Mouse (Mus musculus): ENCODE measurements around the gene Tmem185b. TPM values are rescaled to one million over a fixed set of nuclear protein-coding genes. Genes with fewer than 3 reads are reported as not detected.

Gene Tmem185b
- total and polyA plus RNA-seq, 3 experiments, result 27.7 to 58.0 (median 35.9) TPM

GRCm38 (mm10) chr1:119534341-119534740 is 8.4 kb downstream of the Tmem185b start:
- Histone ChIP-seq H3K27me3 (ENCODE audit: insufficient read depth, low read length) (no peaks in the 10 kb centered on the region), H3K4me3 (ENCODE audit: low read depth, low read length) (no peak overlapping the region), H3K9me3 (replicated peaks) (no peaks in the 10 kb centered on the region), H3K36me3 (replicated peaks) (peaks cover 62% of the 10 kb centered on the region), H3K4me1 (ENCODE audit: insufficient read depth, low read depth, low read length) (peaks cover 24% of the 10 kb centered on the region)
- ATAC-seq (ENCODE audit: extremely low read depth, insufficient number of reproducible peaks, low FRiP score, poor library complexity, severe bottlenecking) (no peak), DNase-seq (ENCODE audit: low spot score) (no peak)
- TF ChIP-seq GATA2 (IDR thresholded peaks at IDR 0.05; ENCODE audit: borderline replicate concordance, low read depth, low read length) (no peak), TAL1 (conservative IDR thresholded peaks at IDR 0.05; ENCODE audit: low read depth, low read length) (no peak), POLR2AphosphoS5 (IDR thresholded peaks at IDR 0.05; ENCODE audit: insufficient replicate concordance, low read depth, low read length) (no peak), CTCF (IDR thresholded peaks at IDR 0.05; ENCODE audit: low read depth, low read length) (no peak)

GRCm38 (mm10) chr1:119536122-119536521 is 10.2 kb downstream of the Tmem185b start:
- Histone ChIP-seq H3K27me3 (ENCODE audit: insufficient read depth, low read length) (no peaks in the 10 kb centered on the region), H3K4me3 (ENCODE audit: low read depth, low read length) (no peak overlapping the region), H3K4me1 (ENCODE audit: insufficient read depth, low read depth, low read length) (peaks cover 17% of the 10 kb centered on the region), H3K9me3 (replicated peaks) (no peaks in the 10 kb centered on the region), H3K36me3 (replicated peaks) (peaks cover 54% of the 10 kb centered on the region)
- TF ChIP-seq TAL1 (conservative IDR thresholded peaks at IDR 0.05; ENCODE audit: low read depth, low read length), result no peak
- no peak for TF ChIP-seq CTCF (IDR thresholded peaks at IDR 0.05; ENCODE audit: low read depth, low read length)
- no peak for TF ChIP-seq GATA1 (IDR thresholded peaks at IDR 0.05; ENCODE audit: borderline replicate concordance, low read length)
- no peak for TF ChIP-seq POLR2AphosphoS5 (IDR thresholded peaks at IDR 0.05; ENCODE audit: insufficient replicate concordance, low read depth, low read length)
- no peak for TF ChIP-seq GATA2 (IDR thresholded peaks at IDR 0.05; ENCODE audit: borderline replicate concordance, low read depth, low read length)
- ATAC-seq (ENCODE audit: extremely low read depth, insufficient number of reproducible peaks, low FRiP score, poor library complexity, severe bottlenecking), result no peak
- no peak for DNase-seq (ENCODE audit: low spot score)

- peaks cover 14% of the 10 kb centered on the region for H3K4me1 ChIP-seq (ENCODE audit: insufficient read depth, low read depth, low read length)
- DNase-seq (ENCODE audit: low spot score) (no peak), ATAC-seq (ENCODE audit: extremely low read depth, insufficient number of reproducible peaks, low FRiP score, poor library complexity, severe bottlenecking) (no peak)
- TF ChIP-seq POLR2AphosphoS5 (IDR thresholded peaks at IDR 0.05; ENCODE audit: insufficient replicate concordance, low read depth, low read length), result no peak
- no peak for TF ChIP-seq TAL1 (conservative IDR thresholded peaks at IDR 0.05; ENCODE audit: low read depth, low read length)
- no peak for TF ChIP-seq GATA2 (IDR thresholded peaks at IDR 0.05; ENCODE audit: borderline replicate concordance, low read depth, low read length)
- no peak for TF ChIP-seq GATA1 (IDR thresholded peaks at IDR 0.05; ENCODE audit: borderline replicate concordance, low read length)
- no peak for TF ChIP-seq CTCF (IDR thresholded peaks at IDR 0.05; ENCODE audit: low read depth, low read length)
- no peaks in the 10 kb centered on the region for H3K27me3 ChIP-seq (ENCODE audit: insufficient read depth, low read length)
- H3K9me3 ChIP-seq (replicated peaks), result no peaks in the 10 kb centered on the region
- H3K4me3 ChIP-seq (ENCODE audit: low read depth, low read length), result no peak overlapping the region
- peaks cover 59% of the 10 kb centered on the region for H3K36me3 ChIP-seq (replicated peaks)
These were observed 11.7 kb downstream of the Tmem185b start for GRCm38 (mm10) chr1:119537651-119538050.

- no peaks in the 10 kb centered on the region for H3K27me3 ChIP-seq (ENCODE audit: insufficient read depth, low read length)
- H3K4me1 ChIP-seq (ENCODE audit: insufficient read depth, low read depth, low read length), result peaks cover 15% of the 10 kb centered on the region
- DNase-seq (ENCODE audit: low spot score) (no peak), ATAC-seq (ENCODE audit: extremely low read depth, insufficient number of reproducible peaks, low FRiP score, poor library complexity, severe bottlenecking) (no peak)
- no peak overlapping the region for H3K4me3 ChIP-seq (ENCODE audit: low read depth, low read length)
- H3K36me3 ChIP-seq (replicated peaks), result peaks cover 61% of the 10 kb centered on the region
- TF ChIP-seq GATA1 (IDR thresholded peaks at IDR 0.05; ENCODE audit: borderline replicate concordance, low read length), result no peak
- TF ChIP-seq GATA2 (IDR thresholded peaks at IDR 0.05; ENCODE audit: borderline replicate concordance, low read depth, low read length), result no peak
- no peak for TF ChIP-seq TAL1 (conservative IDR thresholded peaks at IDR 0.05; ENCODE audit: low read depth, low read length)
- TF ChIP-seq CTCF (IDR thresholded peaks at IDR 0.05; ENCODE audit: low read depth, low read length), result no peak
- no peak for TF ChIP-seq POLR2AphosphoS5 (IDR thresholded peaks at IDR 0.05; ENCODE audit: insufficient replicate concordance, low read depth, low read length)
- no peaks in the 10 kb centered on the region for H3K9me3 ChIP-seq (replicated peaks)
These were observed 13.3 kb downstream of the Tmem185b start for GRCm38 (mm10) chr1:119539252-119539651.

- TF ChIP-seq TAL1 (conservative IDR thresholded peaks at IDR 0.05; ENCODE audit: low read depth, low read length) (no peak), GATA2 (IDR thresholded peaks at IDR 0.05; ENCODE audit: borderline replicate concordance, low read depth, low read length) (no peak), CTCF (IDR thresholded peaks at IDR 0.05; ENCODE audit: low read depth, low read length) (no peak), GATA1 (IDR thresholded peaks at IDR 0.05; ENCODE audit: borderline replicate concordance, low read length) (no peak), POLR2AphosphoS5 (IDR thresholded peaks at IDR 0.05; ENCODE audit: insufficient replicate concordance, low read depth, low read length) (no peak)
- Histone ChIP-seq H3K36me3 (replicated peaks) (peaks cover 69% of the 10 kb centered on the region), H3K4me1 (ENCODE audit: insufficient read depth, low read depth, low read length) (peaks cover 30% of the 10 kb centered on the region), H3K4me3 (ENCODE audit: low read depth, low read length) (no peak overlapping the region; the same call in 1 of the 2 replicates), H3K27me3 (ENCODE audit: insufficient read depth, low read length) (no peaks in the 10 kb centered on the region), H3K9me3 (replicated peaks) (no peaks in the 10 kb centered on the region)
- DNase-seq (ENCODE audit: low spot score) (no peak), ATAC-seq (ENCODE audit: extremely low read depth, insufficient number of reproducible peaks, low FRiP score, poor library complexity, severe bottlenecking) (no peak)
These were observed 15.0 kb downstream of the Tmem185b start for GRCm38 (mm10) chr1:119540836-119541557.

GRCm38 (mm10) chr1:119541570-119541969 is 15.6 kb downstream of the Tmem185b start:
- DNase-seq (ENCODE audit: low spot score), result no peak
- TF ChIP-seq GATA1 (IDR thresholded peaks at IDR 0.05; ENCODE audit: borderline replicate concordance, low read length) (no peak), POLR2AphosphoS5 (IDR thresholded peaks at IDR 0.05; ENCODE audit: insufficient replicate concordance, low read depth, low read length) (no peak), CTCF (IDR thresholded peaks at IDR 0.05; ENCODE audit: low read depth, low read length) (no peak), TAL1 (conservative IDR thresholded peaks at IDR 0.05; ENCODE audit: low read depth, low read length) (no peak), GATA2 (IDR thresholded peaks at IDR 0.05; ENCODE audit: borderline replicate concordance, low read depth, low read length) (no peak)
- Histone ChIP-seq H3K9me3 (replicated peaks) (no peaks in the 10 kb centered on the region), H3K27me3 (ENCODE audit: insufficient read depth, low read length) (no peaks in the 10 kb centered on the region), H3K36me3 (replicated peaks) (peaks cover 74% of the 10 kb centered on the region), H3K4me1 (ENCODE audit: insufficient read depth, low read depth, low read length) (peaks cover 33% of the 10 kb centered on the region), H3K4me3 (ENCODE audit: low read depth, low read length) (no peak overlapping the region)
- no peak for ATAC-seq (ENCODE audit: extremely low read depth, insufficient number of reproducible peaks, low FRiP score, poor library complexity, severe bottlenecking)

Data from G1E (cell line).